Mouse (Mus musculus) stomach, embryonic 16.5 days (tissue): ENCODE results near the gene Npr1. TPM values are rescaled to one million over a fixed set of nuclear protein-coding genes. Genes with fewer than 3 reads are reported as not detected.

Experiments
- ATAC-seq: fragments of 200-750 bp; cut with Nextera tagmentation; 2 replicates; pipeline ENCODE4 v1.8.0; 2017; ENCODE audit warnings: moderate number of reproducible peaks, moderate TSS enrichment; ENCODE audit not compliant: insufficient read depth, low FRiP score
- H3K27ac ChIP-seq: fragments of 300-500 bp; sonication (generic); 2 replicates; pipeline ENCODE4 v1.5.1; 2014; ENCODE audit warnings: low read length
- H3K27me3 ChIP-seq: fragments of 300-500 bp; sonication (generic); 2 replicates; pipeline ENCODE4 v1.6.1; 2014; ENCODE audit warnings: low read length, control low read depth, mixed read lengths; ENCODE audit not compliant: control insufficient read depth, insufficient read depth
- H3K36me3 ChIP-seq: fragments of 300-500 bp; sonication (generic); 2 replicates; pipeline ENCODE4 v1.6.1; 2014; ENCODE audit warnings: low read length; ENCODE audit not compliant: control insufficient read depth, insufficient read depth
- H3K4me1 ChIP-seq: fragments of 300-500 bp; sonication (generic); 2 replicates; pipeline ENCODE4 v1.6.1; 2014; ENCODE audit warnings: low read length, control low read depth, mixed read lengths; ENCODE audit not compliant: control insufficient read depth, insufficient read depth
- H3K4me2 ChIP-seq: fragments of 300-500 bp; sonication (generic); 2 replicates; pipeline ENCODE4 v1.6.1; 2014; ENCODE audit warnings: low read depth, low read length, mixed read lengths
- H3K4me3 ChIP-seq: fragments of 300-500 bp; sonication (generic); replicated peaks from 2 replicates; pipeline ENCODE4 v1.5.1; 2014; ENCODE audit warnings: mild to moderate bottlenecking, low read length
- H3K9ac ChIP-seq: fragments of 300-500 bp; sonication (generic); 2 replicates; pipeline ENCODE4 v1.6.1; 2014; ENCODE audit warnings: low read length
- H3K9me3 ChIP-seq: fragments of 300-500 bp; sonication (generic); replicated peaks from 2 replicates; pipeline ENCODE4 v1.6.1; 2016; ENCODE audit warnings: low read length, control low read depth; ENCODE audit not compliant: control insufficient read depth
- WGBS: fragments of 180-500 bp; shearing (Covaris S2); extraction: QIAGEN DNeasy Blood & Tissue Kit; methylation state at CpG from one replicate; pipeline ENCODE4 v1.1.7; 2014; 5-methylcytosine and 5-hydroxymethylcytosine counted together
- polyA plus RNA-seq: library from polyadenylated mRNA; unstranded; fragments of >200 nt; fragmentation: Nextera tagmentation; extraction: Ambion mirVana; gene quantifications from 2 replicates; pipeline ENCODE4 v1.2.1, GENCODE M21; 2015

Npr1 gene
- polyA plus RNA-seq, 1 experiment from 2014 or later = 5.9 TPM

DNA sequence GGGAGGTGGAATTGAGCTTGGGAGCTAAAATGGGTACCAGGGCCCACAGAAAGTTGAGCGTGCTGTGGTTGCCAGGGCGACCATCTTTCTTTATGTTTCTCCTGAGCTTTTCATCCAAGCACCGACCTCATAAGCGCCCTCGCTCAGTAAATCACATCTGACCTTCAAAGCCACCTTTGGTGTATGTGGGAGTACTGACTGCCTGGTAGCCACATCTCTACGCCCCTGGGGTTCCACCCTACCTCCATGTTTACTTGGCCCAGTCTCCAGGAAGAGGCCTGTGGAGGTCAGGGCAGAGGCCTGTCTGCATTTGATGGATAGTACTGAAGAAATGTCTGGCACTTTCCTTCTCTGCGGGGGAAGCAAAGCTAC, 18.6 kb downstream of the Npr1 start:
- Histone ChIP-seq H3K27ac (peak overlapping the region; percentile 92), H3K27me3 (no peaks in the 10 kb centered on the region), H3K4me3 (peak overlapping the region; percentile 38), H3K4me1 (peaks cover 13% of the 10 kb centered on the region), H3K9me3 (no peaks in the 10 kb centered on the region), H3K36me3 (no peaks in the 10 kb centered on the region), H3K9ac (peak overlapping the region; percentile 66), H3K4me2 (peak overlapping the region; percentile 52)
- WGBS = 25% methylated on average over 7 of the region's 7 CpGs
- ATAC-seq = no peak

DNA sequence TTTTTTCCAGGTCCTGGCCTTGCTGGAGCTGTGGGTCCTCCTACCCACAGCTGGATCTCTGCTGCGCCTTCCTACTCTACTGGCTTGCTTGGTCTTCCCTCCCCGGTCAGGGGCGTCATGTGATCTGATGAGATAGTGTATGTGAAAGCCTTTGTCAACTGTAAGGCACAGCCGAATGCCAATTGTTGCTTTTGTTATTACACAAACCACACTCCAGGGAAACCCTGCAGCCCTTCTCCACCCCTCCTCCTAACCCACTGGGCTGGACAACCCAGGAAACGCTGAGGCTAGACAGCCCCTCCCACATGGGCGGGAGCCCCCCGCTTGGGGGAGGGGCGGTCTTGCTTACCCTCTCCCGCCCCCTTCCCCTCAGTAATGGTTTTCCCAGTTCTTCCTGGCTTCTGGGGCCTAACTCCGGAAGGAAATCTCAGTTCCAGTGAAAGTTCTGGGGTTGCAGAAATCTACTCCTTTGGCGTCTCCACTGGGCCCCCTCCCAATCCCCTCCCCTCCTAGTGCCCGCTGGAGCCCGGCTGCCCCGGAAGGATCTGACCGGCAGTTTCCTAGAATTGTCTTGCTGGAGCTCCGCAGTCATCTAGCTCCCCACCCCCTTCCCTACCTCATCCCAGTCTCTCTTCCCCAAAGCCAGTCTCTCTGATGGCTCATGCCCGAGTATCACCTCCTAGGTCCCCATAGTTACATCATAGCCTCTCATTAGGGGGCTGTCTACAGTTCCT, 19.1 kb downstream of the Npr1 start:
- Histone ChIP-seq H3K4me3 (peak overlapping the region; percentile 38), H3K4me1 (peaks cover 12% of the 10 kb centered on the region), H3K27ac (peak overlapping the region; percentile 92), H3K4me2 (peak overlapping the region; percentile 52), H3K9ac (peak overlapping the region; percentile 66), H3K9me3 (no peaks in the 10 kb centered on the region), H3K36me3 (no peaks in the 10 kb centered on the region), H3K27me3 (no peaks in the 10 kb centered on the region)
- ATAC-seq = peak; percentile 94
- whole genome bisulfite sequencing = under 1% methylated on average over 17 of the region's 17 CpGs

DNA sequence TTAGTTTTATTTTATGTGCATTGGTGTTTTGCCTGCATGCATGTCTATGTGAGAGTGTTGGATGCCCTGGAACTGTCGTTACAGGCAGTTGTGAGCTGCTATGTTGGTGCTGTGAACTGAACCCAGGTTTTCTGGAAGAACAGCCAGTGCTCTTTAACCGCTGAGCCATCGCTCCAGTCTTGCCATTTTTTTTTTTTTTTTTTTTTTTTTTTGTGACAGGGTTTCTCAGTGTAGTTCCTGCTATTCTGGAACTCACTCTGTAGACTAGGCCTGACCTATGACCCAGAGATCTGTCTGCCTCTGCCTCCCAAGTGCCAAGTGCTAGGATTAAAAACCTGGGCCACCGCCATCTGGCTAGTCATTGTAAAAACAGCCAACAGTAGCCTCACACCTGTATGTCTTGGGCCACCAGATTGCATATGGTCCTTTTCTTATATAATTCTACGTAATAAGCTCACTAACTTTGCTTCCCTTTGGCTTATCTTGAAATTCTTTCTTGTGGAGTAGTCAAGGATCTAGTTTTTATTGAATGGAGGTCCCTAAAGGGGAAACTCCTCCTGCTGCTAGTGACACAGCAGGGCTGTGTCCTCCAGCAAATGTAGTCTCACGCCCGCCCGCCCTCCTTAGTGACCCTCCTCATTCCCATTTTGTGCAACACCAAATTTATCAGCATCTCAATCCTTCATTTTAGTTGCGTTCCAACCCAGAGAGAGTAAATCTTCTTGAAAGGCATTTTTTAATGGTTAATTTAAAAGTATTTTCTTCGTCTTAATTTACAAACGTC, 20.1 kb downstream of the Npr1 start:
- H3K36me3 ChIP-seq = no peaks in the 10 kb centered on the region
- no peaks in the 10 kb centered on the region for H3K9me3 ChIP-seq
- no peaks in the 10 kb centered on the region for H3K27me3 ChIP-seq
- H3K27ac ChIP-seq = peak overlapping the region; percentile 85
- peak overlapping the region; percentile 52 for H3K4me2 ChIP-seq
- no peak overlapping the region for H3K4me3 ChIP-seq
- 61% methylated on average over 11 of the region's 11 CpGs for WGBS
- H3K4me1 ChIP-seq = peaks cover 11% of the 10 kb centered on the region
- ATAC-seq = no peak
- peak overlapping the region; percentile 50; the same call in 1 of the 2 replicates for H3K9ac ChIP-seq

DNA sequence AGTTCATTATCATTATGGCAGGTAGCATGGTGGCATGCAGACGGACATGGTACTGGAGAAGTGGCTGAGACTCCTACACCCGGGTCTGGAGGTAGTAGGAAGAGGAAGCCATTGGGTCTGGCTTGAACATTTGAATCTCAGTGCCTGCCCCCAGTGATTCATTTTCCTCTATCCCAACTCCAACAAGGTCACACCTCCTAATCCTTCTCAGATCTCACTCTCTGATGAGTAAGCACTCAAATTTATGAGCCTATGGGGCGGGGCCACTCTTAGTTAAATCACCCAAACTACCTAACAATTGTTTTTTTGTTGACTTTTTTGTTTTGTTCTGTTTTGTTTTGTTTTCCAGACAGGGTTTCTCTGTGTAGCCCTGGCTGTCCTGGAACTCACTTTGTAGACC, 21.7 kb downstream of the Npr1 start:
- no peak overlapping the region for H3K27ac ChIP-seq

DNA sequence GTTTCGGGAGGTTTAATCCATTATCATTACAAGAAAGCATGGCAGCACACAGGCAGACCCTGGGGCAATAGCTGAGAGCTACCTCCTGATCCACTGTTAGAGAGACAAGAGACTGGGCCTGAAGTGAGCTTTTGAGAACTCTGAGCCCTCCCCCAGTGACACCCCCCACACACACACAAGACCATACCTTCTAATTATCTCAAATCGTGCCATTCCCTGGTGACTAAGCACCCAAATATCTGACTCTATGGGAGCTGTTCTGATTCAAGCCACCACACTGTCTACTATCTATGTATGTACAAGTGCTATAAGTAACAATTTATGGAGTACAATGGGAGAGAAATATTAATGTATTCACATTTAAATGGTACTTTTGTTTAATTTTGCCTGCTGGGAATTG, 24.9 kb downstream of the Npr1 start:
- no peak overlapping the region for H3K9ac ChIP-seq
- WGBS = 76% methylated on average over 2 of the region's 2 CpGs
- no peak overlapping the region for H3K27ac ChIP-seq
- H3K4me2 ChIP-seq = no peak overlapping the region
- H3K4me1 ChIP-seq = peaks cover 3% of the 10 kb centered on the region
- ATAC-seq = no peak
- no peaks in the 10 kb centered on the region for H3K36me3 ChIP-seq
- H3K27me3 ChIP-seq = no peaks in the 10 kb centered on the region
- H3K4me3 ChIP-seq = no peak overlapping the region
- no peaks in the 10 kb centered on the region for H3K9me3 ChIP-seq

More for the DNA sequence above, 21.7 kb downstream of the Npr1 start:
- ATAC-seq = no peak
- 90% methylated on average over 3 of the region's 3 CpGs for WGBS
- Histone ChIP-seq H3K4me1 (peaks cover 11% of the 10 kb centered on the region), H3K4me2 (no peak overlapping the region), H3K27me3 (no peaks in the 10 kb centered on the region), H3K9ac (no peak overlapping the region), H3K4me3 (no peak overlapping the region), H3K9me3 (no peaks in the 10 kb centered on the region), H3K36me3 (no peaks in the 10 kb centered on the region)

DNA sequence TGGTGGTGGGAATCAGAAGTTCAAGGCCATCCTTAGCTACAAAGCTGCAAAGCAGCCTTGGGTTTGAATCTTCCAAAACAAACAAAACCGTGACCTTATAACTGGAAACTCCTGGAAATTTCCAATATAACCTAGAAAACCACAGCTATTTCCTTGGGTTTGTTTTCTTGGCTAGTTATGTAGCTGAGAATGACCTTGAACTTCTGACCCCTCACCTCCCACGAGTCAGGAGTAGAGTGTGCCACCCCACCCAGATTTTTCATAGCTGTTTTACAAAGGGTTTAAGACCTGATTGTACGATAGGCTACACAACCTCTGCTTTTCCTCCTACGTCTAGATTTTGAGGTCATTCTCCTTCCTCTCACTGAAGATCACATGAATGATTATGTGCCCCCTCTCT, 28.5 kb downstream of the Npr1 start:
- Histone ChIP-seq H3K9me3 (no peaks in the 10 kb centered on the region), H3K9ac (no peak overlapping the region), H3K4me1 (peaks cover 9% of the 10 kb centered on the region), H3K4me2 (no peak overlapping the region), H3K36me3 (no peaks in the 10 kb centered on the region), H3K27ac (no peak overlapping the region), H3K4me3 (no peak overlapping the region), H3K27me3 (no peaks in the 10 kb centered on the region)
- ATAC-seq = no peak
- WGBS = 63% methylated on average over 4 of the region's 4 CpGs

DNA sequence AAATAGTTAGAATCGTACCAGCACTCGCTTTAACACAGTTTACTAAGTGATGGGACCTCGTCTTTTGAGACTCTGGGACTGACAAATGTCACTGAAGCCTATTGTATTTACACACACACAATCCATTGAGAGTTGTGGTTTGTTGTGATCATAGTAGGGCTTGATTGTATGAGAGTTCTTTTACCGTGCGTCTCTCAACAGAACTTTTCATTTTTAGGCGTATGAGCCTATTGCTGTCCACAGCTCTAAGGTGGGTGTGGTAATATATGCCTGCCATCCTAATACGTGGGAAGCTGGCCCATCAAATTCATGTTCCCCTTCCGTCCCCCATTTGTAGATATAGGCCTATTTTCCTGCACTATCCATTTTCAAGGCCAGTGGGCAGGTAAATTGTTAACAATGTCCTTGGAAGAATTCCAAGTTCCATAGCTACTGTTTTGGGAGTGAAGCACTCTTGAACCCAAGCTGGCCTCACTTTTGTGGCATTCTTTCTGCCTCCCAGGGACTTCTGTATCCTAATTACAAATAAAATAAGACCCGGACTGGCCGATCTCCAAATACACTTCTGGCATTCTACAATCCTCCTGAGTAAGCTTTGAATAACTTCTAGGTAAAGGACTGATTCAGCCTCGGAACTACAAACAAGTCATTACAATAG, 31.5 kb downstream of the Npr1 start:
- Histone ChIP-seq H3K27me3 (no peaks in the 10 kb centered on the region), H3K4me3 (peak overlapping the region; percentile 65), H3K36me3 (no peaks in the 10 kb centered on the region), H3K9ac (peak overlapping the region; percentile 52), H3K4me2 (peak overlapping the region; percentile 63), H3K4me1 (peaks cover 25% of the 10 kb centered on the region), H3K9me3 (no peaks in the 10 kb centered on the region), H3K27ac (peak overlapping the region; percentile 82)
- ATAC-seq = no peak
- WGBS = 44% methylated on average over 11 of the region's 11 CpGs

DNA sequence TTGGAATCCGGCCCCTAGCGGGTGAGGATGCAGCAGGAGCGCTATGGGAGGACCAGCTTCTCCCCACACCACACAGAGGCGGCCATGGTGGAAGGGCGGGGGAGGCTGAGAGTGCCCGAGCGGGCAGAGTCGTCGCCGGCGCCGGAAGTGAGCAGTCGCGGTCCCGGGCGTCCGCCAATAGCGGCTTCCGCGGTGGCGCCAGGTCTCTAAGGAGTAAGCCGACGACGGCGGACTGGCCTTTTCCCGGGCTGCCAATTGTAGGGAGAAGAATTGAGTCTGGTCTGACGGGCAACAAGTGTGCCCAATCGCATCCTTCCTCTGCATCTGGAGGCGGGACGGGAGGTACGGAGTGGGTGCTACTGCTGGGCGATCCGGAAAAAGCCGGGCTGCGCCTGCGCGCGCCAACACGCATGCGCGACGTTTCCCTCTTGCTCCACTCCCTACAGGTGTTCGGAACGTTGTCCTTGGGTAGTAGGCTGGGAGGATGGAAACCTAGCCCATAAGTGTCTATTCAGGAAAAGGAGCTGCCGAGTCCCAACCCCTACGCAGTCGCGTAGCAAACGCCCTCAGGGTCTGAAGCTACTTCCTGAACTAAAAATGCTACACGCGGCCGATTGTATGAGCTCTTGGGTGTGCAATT, 32.2 kb downstream of the Npr1 start, which contains the start of gene Ints3:
TSS of gene Ints3 (minus strand) at position 242 of the 640 bp plus-strand sequence.
- H3K27ac ChIP-seq = peak within 1 kb of the TSS; percentile 95
- no peaks in the 10 kb centered on the region for H3K36me3 ChIP-seq
- WGBS = under 1% methylated on average over 52 of the region's 52 CpGs
- peak within 1 kb of the TSS; percentile 65 for H3K4me3 ChIP-seq
- peak within 1 kb of the TSS; percentile 81 for H3K9ac ChIP-seq
- H3K4me2 ChIP-seq = peak within 1 kb of the TSS; percentile 99
- no peaks in the 10 kb centered on the region for H3K9me3 ChIP-seq
- peak; percentile 99 for ATAC-seq
- no peaks in the 10 kb centered on the region for H3K27me3 ChIP-seq
- peaks cover 28% of the 10 kb centered on the region for H3K4me1 ChIP-seq
